Mouse (Mus musculus): ENCODE results near the gene Dnase2a. TPM values are rescaled to one million over a fixed set of nuclear protein-coding genes. Genes with fewer than 3 reads are reported as not detected.
A peak's percentile ranks its signal among the peaks of the same experiment; 100 is the strongest.
"Not testable (repeated sequence)": the region's sequence is repeated elsewhere in the genome, so short reads cannot be mapped to it uniquely, and the experiment has no call there.

The Dnase2a gene
- polyA plus RNA-seq, 1 experiment = 9.1 TPM

- no peaks in the 10 kb centered on the region for H3K27me3 ChIP-seq (ENCODE audit: control insufficient read depth, insufficient read depth, low read length)
- no peak for TF ChIP-seq CTCF (IDR thresholded peaks at IDR 0.05; ENCODE audit: borderline replicate concordance, insufficient read depth, low read depth, low read length)
- no peak for TF ChIP-seq POLR2A (IDR thresholded peaks at IDR 0.05; ENCODE audit: borderline replicate concordance, insufficient read depth, low read length)
- no peak for DNase-seq
- H3K4me1 ChIP-seq (ENCODE audit: control insufficient read depth, insufficient read depth, low read length) = peaks cover 2% of the 10 kb centered on the region; the same call in 1 of the 2 replicates
- WGBS = 85% methylated on average over 3 of the region's 3 CpGs
- peak within 1 kb of the TSS; percentile 57 for H3K4me3 ChIP-seq (replicated peaks; ENCODE audit: insufficient read depth, low read depth, low read length)
- H3K27ac ChIP-seq (ENCODE audit: insufficient read depth, low read length) = no peak within 1 kb of the TSS
Observed at GRCm38 (mm10) chr8:84901752-84902151, 6.6 kb upstream of the Dnase2a start, which contains the start of gene Klf1. Gene Klf1, plus strand, starts transcription at chr8:84901928.

GRCm38 (mm10) chr8:84902367-84902919 is 5.9 kb upstream of the Dnase2a start:
- peak in 1 of 2 experiments; percentile 37 for DNase-seq
- H3K4me3 ChIP-seq (replicated peaks; ENCODE audit: insufficient read depth, low read depth, low read length) = peak overlapping the region; percentile 57
- TF ChIP-seq POLR2A (IDR thresholded peaks at IDR 0.05; ENCODE audit: borderline replicate concordance, insufficient read depth, low read length) (no peak), CTCF (IDR thresholded peaks at IDR 0.05; ENCODE audit: borderline replicate concordance, insufficient read depth, low read depth, low read length) (0 out of 2 replicates have a peak, but pooled peaks have one; percentile 5)
- H3K4me1 ChIP-seq (ENCODE audit: control insufficient read depth, insufficient read depth, low read length) = peaks cover 2% of the 10 kb centered on the region; the same call in 1 of the 2 replicates
- 5% methylated on average over 24 of the region's 24 CpGs for WGBS
- no peaks in the 10 kb centered on the region for H3K27me3 ChIP-seq (ENCODE audit: control insufficient read depth, insufficient read depth, low read length)
- H3K27ac ChIP-seq (ENCODE audit: insufficient read depth, low read length) = no peak overlapping the region

GRCm38 (mm10) chr8:84902920-84903661 is 5.3 kb upstream of the Dnase2a start:
- Histone ChIP-seq H3K4me1 (ENCODE audit: control insufficient read depth, insufficient read depth, low read length) (peaks cover 2% of the 10 kb centered on the region; the same call in 1 of the 2 replicates), H3K4me3 (replicated peaks; ENCODE audit: insufficient read depth, low read depth, low read length) (peak overlapping the region; percentile 57), H3K27me3 (ENCODE audit: control insufficient read depth, insufficient read depth, low read length) (no peaks in the 10 kb centered on the region), H3K27ac (ENCODE audit: insufficient read depth, low read length) (peak overlapping the region; percentile 81)
- peak; percentile 64 for TF ChIP-seq CTCF (IDR thresholded peaks at IDR 0.05; ENCODE audit: borderline replicate concordance, insufficient read depth, low read depth, low read length)
- peak; percentile 82 for TF ChIP-seq POLR2A (IDR thresholded peaks at IDR 0.05; ENCODE audit: borderline replicate concordance, insufficient read depth, low read length)
- DNase-seq = peak; percentile 94 to 97
- 1% methylated on average over 68 of the region's 68 CpGs for WGBS

GRCm38 (mm10) chr8:84904351-84904750 is 4.0 kb upstream of the Dnase2a start:
- Histone ChIP-seq H3K4me1 (ENCODE audit: control insufficient read depth, insufficient read depth, low read length) (peaks cover 4% of the 10 kb centered on the region; the same call in 1 of the 2 replicates), H3K27me3 (ENCODE audit: control insufficient read depth, insufficient read depth, low read length) (no peaks in the 10 kb centered on the region), H3K27ac (ENCODE audit: insufficient read depth, low read length) (no peak overlapping the region), H3K4me3 (replicated peaks; ENCODE audit: insufficient read depth, low read depth, low read length) (no peak overlapping the region)
- no peak for DNase-seq
- TF ChIP-seq CTCF (IDR thresholded peaks at IDR 0.05; ENCODE audit: borderline replicate concordance, insufficient read depth, low read depth, low read length) (no peak), POLR2A (IDR thresholded peaks at IDR 0.05; ENCODE audit: borderline replicate concordance, insufficient read depth, low read length) (no peak)
- WGBS = 86% methylated on average over 7 of the region's 7 CpGs

- no peak for TF ChIP-seq CTCF (IDR thresholded peaks at IDR 0.05; ENCODE audit: borderline replicate concordance, insufficient read depth, low read depth, low read length)
- TF ChIP-seq POLR2A (IDR thresholded peaks at IDR 0.05; ENCODE audit: borderline replicate concordance, insufficient read depth, low read length) = no peak
- Histone ChIP-seq H3K27me3 (ENCODE audit: control insufficient read depth, insufficient read depth, low read length) (no peaks in the 10 kb centered on the region), H3K4me3 (replicated peaks; ENCODE audit: insufficient read depth, low read depth, low read length) (no peak overlapping the region), H3K27ac (ENCODE audit: insufficient read depth, low read length) (no peak overlapping the region), H3K4me1 (ENCODE audit: control insufficient read depth, insufficient read depth, low read length) (peaks cover 26% of the 10 kb centered on the region)
- WGBS = 91% methylated on average over 9 of the region's 9 CpGs
- no peak for DNase-seq
Observed at GRCm38 (mm10) chr8:84907037-84907436, 1.3 kb upstream of the Dnase2a start.

GRCm38 (mm10) chr8:84907493-84907892 is 867 bp upstream of the Dnase2a start:
- Histone ChIP-seq H3K27me3 (ENCODE audit: control insufficient read depth, insufficient read depth, low read length) (no peaks in the 10 kb centered on the region), H3K4me3 (replicated peaks; ENCODE audit: insufficient read depth, low read depth, low read length) (no peak overlapping the region), H3K4me1 (ENCODE audit: control insufficient read depth, insufficient read depth, low read length) (peaks cover 29% of the 10 kb centered on the region), H3K27ac (ENCODE audit: insufficient read depth, low read length) (no peak overlapping the region)
- TF ChIP-seq CTCF (IDR thresholded peaks at IDR 0.05; ENCODE audit: borderline replicate concordance, insufficient read depth, low read depth, low read length) = no peak
- TF ChIP-seq POLR2A (IDR thresholded peaks at IDR 0.05; ENCODE audit: borderline replicate concordance, insufficient read depth, low read length) = no peak
- 82% methylated on average over 8 of the region's 8 CpGs for WGBS
- no peak for DNase-seq

- WGBS = 22% methylated on average over 7 of the region's 7 CpGs
- DNase-seq; H3K4me3 ChIP-seq (replicated peaks; ENCODE audit: insufficient read depth, low read depth, low read length); H3K27ac ChIP-seq (ENCODE audit: insufficient read depth, low read length); H3K27me3 ChIP-seq (ENCODE audit: control insufficient read depth, insufficient read depth, low read length): not testable (repeated sequence)
- H3K4me1 ChIP-seq (ENCODE audit: control insufficient read depth, insufficient read depth, low read length) = peaks cover 33% of the 10 kb centered on the region
Observed at GRCm38 (mm10) chr8:84907979-84908378, 381 bp upstream of the Dnase2a start.

All from cerebellum, adult 2 months (tissue).